Mouse (Mus musculus) cortical plate, adult 2 months (tissue): ENCODE measurements around the gene Itga3. TPM values are rescaled to one million over a fixed set of nuclear protein-coding genes. Genes with fewer than 3 reads are reported as not detected.

Experiments
- H3K27ac ChIP-seq: fragments of 200-500 bp; 2 replicates; pipeline ENCODE4 v1.5.1; 2012; ENCODE audit warnings: low read length, control low read depth, inconsistent platforms; ENCODE audit not compliant: insufficient read depth
- H3K4me1 ChIP-seq: fragments of 200-500 bp; 2 replicates; pipeline ENCODE4 v1.6.1; 2011; ENCODE audit warnings: low read length; ENCODE audit not compliant: control insufficient read depth, insufficient read depth
- H3K4me3 ChIP-seq: fragments of 200-500 bp; 2 replicates; pipeline ENCODE4 v1.5.1; 2011; ENCODE audit warnings: mild to moderate bottlenecking, low read length, control low read depth; ENCODE audit not compliant: insufficient read depth
- CTCF ChIP-seq: fragments of 200-500 bp; IDR thresholded peaks from 2 replicates; pipeline ENCODE4 v1.5.1; 2011; ENCODE audit warnings: mild to moderate bottlenecking, control low read depth, low read length; ENCODE audit not compliant: insufficient read depth; ENCODE audit errors: extremely low read depth
- POLR2A ChIP-seq: fragments of 200-500 bp; IDR thresholded peaks from 2 replicates; pipeline ENCODE4 v1.6.1; 2011; ENCODE audit warnings: mild to moderate bottlenecking, low read length, control low read depth; ENCODE audit not compliant: insufficient read depth; ENCODE audit errors: extremely low read depth
- polyA plus RNA-seq: library from polyadenylated mRNA; depleted of rRNA; stranded (reverse); fragments of >200 nt; gene quantifications from 2 replicates; pipeline ENCODE4 v1.2.3, GENCODE M21; 2012

The Itga3 gene
- polyA plus RNA-seq, 1 experiment: 15.3 TPM

GRCm38 (mm10) chr11:95096608-95097373 is 20.2 kb upstream of the Itga3 start:
- Histone ChIP-seq H3K27ac (no peak overlapping the region), H3K4me3 (no peak overlapping the region), H3K4me1 (no peaks in the 10 kb centered on the region)
- no peak for TF ChIP-seq POLR2A
- no peak for TF ChIP-seq CTCF

GRCm38 (mm10) chr11:95095596-95095995 is 19.0 kb upstream of the Itga3 start:
- Histone ChIP-seq H3K4me1 (no peaks in the 10 kb centered on the region), H3K27ac (no peak overlapping the region), H3K4me3 (no peak overlapping the region)
- TF ChIP-seq POLR2A: no peak
- TF ChIP-seq CTCF: no peak

GRCm38 (mm10) chr11:95093077-95093476 is 16.5 kb upstream of the Itga3 start:
- Histone ChIP-seq H3K4me3 (no peak overlapping the region), H3K4me1 (no peaks in the 10 kb centered on the region), H3K27ac (no peak overlapping the region)
- TF ChIP-seq POLR2A: no peak
- no peak for TF ChIP-seq CTCF

- Histone ChIP-seq H3K27ac (peak overlapping the region; percentile 12; the same call in 1 of the 2 replicates), H3K4me3 (no peak overlapping the region), H3K4me1 (no peaks in the 10 kb centered on the region)
- TF ChIP-seq CTCF: no peak
- no peak for TF ChIP-seq POLR2A
These were observed 12.5 kb upstream of the Itga3 start for GRCm38 (mm10) chr11:95088857-95089779.

- no peaks in the 10 kb centered on the region for H3K4me1 ChIP-seq
- H3K27ac ChIP-seq: no peak overlapping the region
- no peak overlapping the region for H3K4me3 ChIP-seq
- no peak for TF ChIP-seq CTCF
- no peak for TF ChIP-seq POLR2A
These were observed 11.7 kb upstream of the Itga3 start for GRCm38 (mm10) chr11:95088286-95088685.

GRCm38 (mm10) chr11:95087301-95088228 is 11.0 kb upstream of the Itga3 start:
- H3K4me3 ChIP-seq: no peak overlapping the region
- H3K27ac ChIP-seq: no peak overlapping the region
- no peaks in the 10 kb centered on the region for H3K4me1 ChIP-seq
- TF ChIP-seq CTCF (no peak), POLR2A (no peak)

- Histone ChIP-seq H3K4me3 (no peak overlapping the region), H3K4me1 (no peaks in the 10 kb centered on the region), H3K27ac (no peak overlapping the region)
- TF ChIP-seq CTCF: no peak
- TF ChIP-seq POLR2A: no peak
These were observed 9.6 kb upstream of the Itga3 start for GRCm38 (mm10) chr11:95086229-95086628.

GRCm38 (mm10) chr11:95085710-95086109 is 9.1 kb upstream of the Itga3 start:
- H3K27ac ChIP-seq: no peak overlapping the region
- no peak for TF ChIP-seq POLR2A
- no peaks in the 10 kb centered on the region for H3K4me1 ChIP-seq
- H3K4me3 ChIP-seq: no peak overlapping the region

- no peaks in the 10 kb centered on the region for H3K4me1 ChIP-seq
- TF ChIP-seq CTCF (no peak), POLR2A (no peak)
- no peak overlapping the region for H3K4me3 ChIP-seq
- no peak overlapping the region for H3K27ac ChIP-seq
These were observed 8.3 kb upstream of the Itga3 start for GRCm38 (mm10) chr11:95084811-95085382.
